Mouse (Mus musculus): ENCODE measurements around the gene Ggact. TPM values are rescaled to one million over a fixed set of nuclear protein-coding genes. Genes with fewer than 3 reads are reported as not detected.

Ggact gene
- polyA plus RNA-seq, 1 experiment from 2014 or later = 6.8 TPM

DNA sequence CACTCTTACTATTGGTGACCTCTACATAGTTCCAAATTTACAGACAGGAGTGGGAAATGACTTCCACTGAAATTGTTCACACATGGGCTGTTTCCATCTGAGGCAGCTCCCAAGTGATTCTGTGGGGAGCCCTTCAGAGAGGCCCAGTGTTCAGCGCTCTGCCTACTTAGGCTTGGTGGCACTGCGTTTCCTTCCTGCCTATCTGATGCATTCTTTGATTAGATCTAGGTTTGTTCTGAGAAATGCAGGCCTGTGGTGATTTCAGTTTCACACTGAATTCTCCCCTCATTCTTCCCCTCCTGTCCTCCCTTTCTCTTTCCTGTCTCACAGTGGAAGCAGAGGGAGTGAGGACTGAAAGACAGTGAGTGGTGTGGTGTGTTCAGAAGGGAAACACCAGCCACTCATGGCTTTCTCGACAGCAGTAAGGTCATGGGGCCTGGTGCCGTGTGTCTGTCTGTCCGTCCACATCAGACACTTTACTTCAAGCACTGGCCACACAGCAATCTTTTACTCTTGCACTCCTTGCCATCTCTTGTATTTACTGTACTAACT lies 61.0 kb downstream of the Ggact start:
- ATAC-seq (ENCODE audit: low FRiP score) = no peak
- 94% methylated on average over 5 of the region's 5 CpGs for WGBS

DNA sequence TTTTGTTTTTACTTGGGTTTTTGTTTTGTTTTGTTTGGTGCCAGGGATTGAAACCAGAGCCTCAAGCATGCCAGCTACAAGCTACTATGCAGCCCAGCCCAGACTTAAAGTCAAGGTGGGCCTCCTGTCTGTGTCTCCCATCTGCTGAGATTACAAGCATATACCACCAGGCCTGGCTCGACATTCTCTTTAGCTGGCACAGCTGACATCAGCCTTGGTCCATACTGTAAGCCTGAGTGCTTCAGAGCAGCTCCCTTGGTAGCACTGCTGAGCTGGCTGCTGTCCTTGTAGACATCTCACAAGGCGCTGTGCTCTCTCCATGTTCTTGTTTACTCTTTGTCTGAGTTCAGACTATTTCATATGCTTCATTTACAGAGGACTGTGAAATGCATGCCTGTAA lies 76.5 kb downstream of the Ggact start:
- 68% methylated on average over 2 of the region's 2 CpGs for WGBS
- no peak for ATAC-seq (ENCODE audit: low FRiP score)

More for the DNA sequence above, 61.0 kb downstream of the Ggact start:
- Histone ChIP-seq H3K27ac (no peak overlapping the region), H3K27me3 (no peaks in the 10 kb centered on the region), H3K9ac (no peak overlapping the region), H3K36me3 (no peaks in the 10 kb centered on the region), H3K4me3 (no peak overlapping the region), H3K9me3 (no peaks in the 10 kb centered on the region), H3K4me2 (no peak overlapping the region), H3K4me1 (replicated peaks) (no peaks in the 10 kb centered on the region)

DNA sequence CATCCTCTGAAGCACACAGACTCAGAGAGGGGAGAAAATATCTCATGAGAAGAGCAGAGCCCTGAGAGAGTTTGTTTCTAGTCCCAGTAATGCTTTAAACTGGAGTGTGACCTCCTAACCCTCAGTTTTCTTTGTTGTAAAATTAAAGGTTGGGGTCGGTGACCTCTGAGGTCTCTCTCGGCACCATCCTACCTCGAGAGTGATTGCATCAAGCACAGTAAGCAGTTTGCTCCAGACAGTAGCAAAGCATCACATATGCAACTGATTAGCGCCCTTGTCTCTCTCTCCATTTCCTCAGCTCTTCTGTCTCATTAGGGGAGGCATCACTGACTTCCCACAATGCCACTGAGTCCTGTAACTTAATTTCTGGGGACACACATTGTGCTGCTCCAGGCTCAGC lies 77.3 kb downstream of the Ggact start:
- no peaks in the 10 kb centered on the region for H3K36me3 ChIP-seq
- H3K27me3 ChIP-seq = no peaks in the 10 kb centered on the region
- 0 out of 2 replicates have a peak overlapping the region, but pooled peaks have one; percentile 19 for H3K9ac ChIP-seq
- WGBS = 35% methylated on average over 4 of the region's 4 CpGs
- H3K9me3 ChIP-seq = no peaks in the 10 kb centered on the region
- ATAC-seq (ENCODE audit: low FRiP score) = no peak; the same call in 1 of the 2 replicates
- H3K4me2 ChIP-seq = no peak overlapping the region
- peaks cover 11% of the 10 kb centered on the region for H3K4me1 ChIP-seq (replicated peaks)
- H3K4me3 ChIP-seq = no peak overlapping the region
- peak overlapping the region; percentile 44; the same call in 1 of the 2 replicates for H3K27ac ChIP-seq

More for the DNA sequence above, 76.5 kb downstream of the Ggact start:
- 0 out of 2 replicates have a peak overlapping the region, but pooled peaks have one; percentile 12 for H3K27ac ChIP-seq
- no peaks in the 10 kb centered on the region for H3K36me3 ChIP-seq
- no peaks in the 10 kb centered on the region for H3K9me3 ChIP-seq
- H3K27me3 ChIP-seq = no peaks in the 10 kb centered on the region
- H3K9ac ChIP-seq = no peak overlapping the region
- H3K4me2 ChIP-seq = no peak overlapping the region
- peaks cover 11% of the 10 kb centered on the region for H3K4me1 ChIP-seq (replicated peaks)
- no peak overlapping the region for H3K4me3 ChIP-seq

DNA sequence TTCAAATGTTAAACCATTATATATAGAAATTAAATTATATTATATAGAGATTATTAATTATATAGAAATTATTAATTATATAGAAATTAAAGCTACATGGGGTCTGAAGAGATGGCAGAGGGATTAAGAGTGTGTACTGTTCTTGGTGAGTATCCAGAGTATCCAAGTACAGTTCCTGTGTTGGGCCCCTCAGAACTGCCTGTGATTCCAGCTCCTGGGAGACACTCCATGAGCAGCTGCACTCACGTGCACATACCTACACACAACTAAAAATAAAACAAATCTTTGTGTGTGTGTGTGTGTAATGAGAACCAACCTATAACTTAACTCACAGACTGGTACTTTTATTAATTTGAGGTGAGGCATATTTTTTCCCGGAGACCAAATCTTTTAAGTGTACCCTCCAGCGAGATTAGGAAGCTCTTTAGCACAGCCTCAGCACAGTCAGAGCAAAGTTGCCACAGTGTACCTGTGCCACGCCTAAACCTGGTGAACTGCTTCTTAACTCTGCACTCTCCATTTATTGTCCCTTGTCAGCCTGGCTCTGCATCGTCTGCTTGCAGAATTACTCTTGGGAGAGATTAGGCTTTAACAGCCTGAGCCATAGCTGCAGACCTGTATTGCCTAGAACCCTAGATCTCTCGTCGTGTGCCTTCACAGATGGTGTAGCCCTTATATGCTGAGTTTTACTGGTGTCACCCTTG lies 77.9 kb downstream of the Ggact start:
- 62% methylated on average over 7 of the region's 7 CpGs for WGBS
- H3K4me1 ChIP-seq (replicated peaks) = peaks cover 11% of the 10 kb centered on the region
- peak overlapping the region; percentile 44; the same call in 1 of the 2 replicates for H3K27ac ChIP-seq
- H3K27me3 ChIP-seq = no peaks in the 10 kb centered on the region
- 0 out of 2 replicates have a peak overlapping the region, but pooled peaks have one; percentile 19 for H3K9ac ChIP-seq
- H3K9me3 ChIP-seq = no peaks in the 10 kb centered on the region
- ATAC-seq (ENCODE audit: low FRiP score) = no peak
- no peak overlapping the region for H3K4me2 ChIP-seq
- H3K4me3 ChIP-seq = no peak overlapping the region
- no peaks in the 10 kb centered on the region for H3K36me3 ChIP-seq

DNA sequence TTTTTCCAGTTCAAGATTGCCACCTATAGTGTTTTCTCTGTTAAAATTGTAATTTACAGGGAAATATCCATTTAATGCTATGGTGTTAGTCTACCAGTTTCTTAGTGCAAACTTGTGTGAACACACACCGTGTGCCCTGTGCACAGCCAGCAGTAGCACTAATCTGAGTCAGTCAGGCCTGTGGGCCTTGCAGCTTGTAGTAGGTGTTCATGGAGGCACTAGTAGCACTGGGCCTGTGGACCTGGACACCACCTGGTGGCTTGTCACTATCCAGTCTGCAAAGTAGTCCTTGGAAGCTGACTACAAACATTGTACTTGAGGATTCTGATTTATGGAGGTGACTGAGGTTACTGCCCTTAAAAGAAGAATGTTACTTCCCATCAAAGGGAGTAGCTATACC lies 78.8 kb downstream of the Ggact start:
- Histone ChIP-seq H3K27ac (no peak overlapping the region), H3K4me1 (replicated peaks) (peaks cover 11% of the 10 kb centered on the region), H3K9me3 (no peaks in the 10 kb centered on the region), H3K4me3 (no peak overlapping the region), H3K27me3 (no peaks in the 10 kb centered on the region), H3K4me2 (no peak overlapping the region), H3K36me3 (no peaks in the 10 kb centered on the region), H3K9ac (no peak overlapping the region)
- no peak for ATAC-seq (ENCODE audit: low FRiP score)
- 91% methylated on average over 1 of the region's 1 CpGs for WGBS

DNA sequence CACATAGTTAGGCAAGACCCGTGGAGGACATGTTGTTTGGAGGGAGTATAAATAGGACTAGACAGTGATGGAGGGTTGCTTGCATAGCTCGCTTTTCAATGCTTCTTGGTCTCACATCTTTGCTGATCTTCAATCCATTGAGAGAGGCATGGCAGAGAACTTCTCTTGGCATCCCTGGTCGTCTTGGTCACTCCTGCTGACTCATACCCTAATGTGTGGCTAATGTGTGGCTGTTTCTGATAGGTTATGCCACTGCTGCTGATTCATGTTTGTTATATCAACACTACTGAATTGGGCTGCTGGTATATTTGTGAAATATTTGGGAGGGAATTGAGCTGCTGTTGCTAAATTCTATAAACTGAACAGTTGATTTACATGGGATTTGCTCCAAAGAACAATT lies 79.9 kb downstream of the Ggact start:
- H3K36me3 ChIP-seq = no peaks in the 10 kb centered on the region
- 88% methylated on average over 3 of the region's 3 CpGs for WGBS
- ATAC-seq (ENCODE audit: low FRiP score) = no peak
- H3K27me3 ChIP-seq = no peaks in the 10 kb centered on the region
- H3K9ac ChIP-seq = no peak overlapping the region
- no peaks in the 10 kb centered on the region for H3K9me3 ChIP-seq
- H3K4me1 ChIP-seq (replicated peaks) = peaks cover 11% of the 10 kb centered on the region
- no peak overlapping the region for H3K4me2 ChIP-seq
- no peak overlapping the region for H3K27ac ChIP-seq
- no peak overlapping the region for H3K4me3 ChIP-seq

DNA sequence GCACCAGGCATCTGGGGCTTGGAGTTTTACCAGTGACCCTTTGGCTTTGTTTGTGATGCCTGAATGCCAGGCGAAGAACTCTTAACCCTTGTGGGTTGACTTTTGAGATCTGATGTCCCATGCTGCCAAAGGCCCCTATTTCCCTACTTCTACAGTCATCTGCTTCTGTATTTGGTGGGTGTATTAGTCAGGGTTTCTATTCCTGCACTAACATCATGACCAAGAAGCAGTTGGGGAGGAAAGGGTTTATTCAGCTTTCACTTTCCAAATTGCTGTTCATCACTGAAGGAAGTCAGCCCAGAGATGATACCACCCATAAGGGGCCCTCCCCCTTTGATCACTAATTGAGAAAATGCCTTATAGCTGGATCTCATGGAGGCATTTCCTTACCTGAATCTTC lies 83.1 kb downstream of the Ggact start:
- H3K9ac ChIP-seq = no peak overlapping the region
- no peak for ATAC-seq (ENCODE audit: low FRiP score)
- no peak overlapping the region for H3K4me2 ChIP-seq
- H3K27me3 ChIP-seq = no peaks in the 10 kb centered on the region
- H3K36me3 ChIP-seq = no peaks in the 10 kb centered on the region
- no peaks in the 10 kb centered on the region for H3K9me3 ChIP-seq
- H3K27ac ChIP-seq = no peak overlapping the region
- 93% methylated on average over 1 of the region's 1 CpGs for WGBS
- H3K4me1 ChIP-seq (replicated peaks) = no peaks in the 10 kb centered on the region
- H3K4me3 ChIP-seq = no peak overlapping the region

DNA sequence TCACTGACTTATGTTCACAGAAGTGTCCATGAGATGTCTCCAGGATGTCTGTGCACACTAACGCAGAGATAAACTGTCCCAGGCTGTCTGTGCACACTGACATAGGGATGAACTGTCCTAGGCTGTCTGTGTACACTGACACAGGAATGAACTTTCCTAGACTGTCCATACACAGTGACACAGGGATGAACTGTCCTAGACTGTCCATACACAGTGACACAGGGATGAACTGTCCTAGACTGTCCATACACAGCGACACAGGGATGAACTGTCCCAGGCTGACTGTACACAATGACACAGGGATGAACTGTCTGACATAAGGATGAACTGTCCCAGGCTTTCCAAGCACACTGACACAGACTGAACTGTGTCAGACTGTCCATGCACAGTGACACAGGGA lies 88.1 kb downstream of the Ggact start:
- Histone ChIP-seq H3K9me3 (no peaks in the 10 kb centered on the region), H3K27ac (no peak overlapping the region), H3K27me3 (no peaks in the 10 kb centered on the region), H3K4me2 (no peak overlapping the region), H3K36me3 (no peaks in the 10 kb centered on the region), H3K4me3 (no peak overlapping the region), H3K4me1 (replicated peaks) (0 out of 2 replicates have a peak, but pooled peaks cover 4% of the 10 kb centered on the region), H3K9ac (no peak overlapping the region)
- no peak for ATAC-seq (ENCODE audit: low FRiP score)
- 94% methylated on average over 2 of the region's 2 CpGs for WGBS

DNA sequence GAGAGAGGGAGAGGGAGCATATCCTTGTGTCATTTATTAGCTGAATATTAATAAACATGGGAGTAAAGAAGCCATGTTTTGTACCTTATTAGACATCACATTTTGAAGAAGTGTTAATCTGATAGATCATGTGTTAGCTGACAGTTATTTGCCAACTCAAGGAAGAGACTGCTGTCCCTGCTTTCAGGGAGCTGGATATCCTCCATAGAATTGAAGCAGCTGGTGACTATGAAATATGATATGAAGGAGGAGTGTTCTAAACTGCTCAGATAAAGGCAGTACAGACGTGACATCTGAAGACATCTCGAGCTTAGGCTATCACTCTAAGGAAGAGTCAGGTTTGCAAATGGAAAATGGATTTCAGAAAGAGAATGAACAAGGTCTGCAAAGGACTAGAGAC lies 89.8 kb downstream of the Ggact start:
- 75% methylated on average over 2 of the region's 2 CpGs for WGBS
- Histone ChIP-seq H3K36me3 (no peaks in the 10 kb centered on the region), H3K4me3 (no peak overlapping the region), H3K4me2 (no peak overlapping the region), H3K4me1 (replicated peaks) (0 out of 2 replicates have a peak, but pooled peaks cover 4% of the 10 kb centered on the region), H3K27me3 (no peaks in the 10 kb centered on the region), H3K9me3 (no peaks in the 10 kb centered on the region), H3K27ac (no peak overlapping the region), H3K9ac (no peak overlapping the region)
- ATAC-seq (ENCODE audit: low FRiP score) = no peak

DNA sequence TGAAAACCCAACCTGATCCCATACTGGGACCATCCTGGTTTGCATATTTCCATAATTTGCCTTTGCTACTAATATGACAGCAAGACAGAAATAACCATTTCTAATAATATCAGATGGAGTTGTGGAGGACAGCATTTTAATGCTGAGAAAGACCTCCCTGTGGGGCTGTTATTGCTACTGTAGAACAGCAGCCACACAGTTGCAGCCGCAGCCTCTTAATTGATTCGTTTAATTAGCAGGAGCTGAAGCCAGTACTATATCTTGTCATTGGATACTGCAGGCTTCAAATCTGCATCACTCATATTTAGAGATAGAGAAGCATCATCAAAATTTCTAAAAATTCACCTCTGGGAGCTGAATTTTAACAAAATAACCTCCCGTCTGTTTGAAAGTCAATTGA lies 92.6 kb downstream of the Ggact start:
- H3K36me3 ChIP-seq = no peaks in the 10 kb centered on the region
- no peaks in the 10 kb centered on the region for H3K9me3 ChIP-seq
- H3K27me3 ChIP-seq = no peaks in the 10 kb centered on the region
- H3K4me1 ChIP-seq (replicated peaks) = 0 out of 2 replicates have a peak, but pooled peaks cover 4% of the 10 kb centered on the region
- H3K4me3 ChIP-seq = no peak overlapping the region
- no peak overlapping the region for H3K4me2 ChIP-seq
- H3K9ac ChIP-seq = no peak overlapping the region
- no peak overlapping the region for H3K27ac ChIP-seq
- WGBS = 77% methylated on average over 3 of the region's 3 CpGs
- ATAC-seq (ENCODE audit: low FRiP score) = peak; percentile 78; the same call in 1 of the 2 replicates

DNA sequence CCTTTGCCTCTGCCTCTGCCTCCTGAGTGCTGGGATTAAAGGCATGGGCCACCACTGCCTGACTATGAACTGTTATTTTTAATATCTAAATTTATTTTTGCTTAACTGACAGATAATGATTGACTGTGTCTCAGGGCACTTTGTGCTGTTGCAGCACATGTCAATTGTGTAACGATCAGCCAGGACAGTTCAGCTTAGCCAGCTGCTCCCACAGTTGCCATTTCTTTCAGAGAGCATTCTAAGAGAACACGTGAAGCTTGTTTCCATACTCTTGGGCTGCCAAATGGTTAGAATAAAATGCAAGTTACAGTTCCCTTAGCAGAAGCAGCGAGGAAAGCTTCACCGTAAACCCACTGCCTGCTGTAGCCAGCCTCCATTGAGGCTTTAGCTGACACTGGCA lies 113.3 kb downstream of the Ggact start:
- H3K4me1 ChIP-seq (replicated peaks) = no peaks in the 10 kb centered on the region
- H3K9ac ChIP-seq = no peak overlapping the region
- H3K27ac ChIP-seq = no peak overlapping the region
- 76% methylated on average over 4 of the region's 4 CpGs for WGBS
- no peaks in the 10 kb centered on the region for H3K9me3 ChIP-seq
- H3K4me2 ChIP-seq = no peak overlapping the region
- H3K4me3 ChIP-seq = no peak overlapping the region
- H3K27me3 ChIP-seq = no peaks in the 10 kb centered on the region
- no peak for ATAC-seq (ENCODE audit: low FRiP score)
- no peaks in the 10 kb centered on the region for H3K36me3 ChIP-seq

DNA sequence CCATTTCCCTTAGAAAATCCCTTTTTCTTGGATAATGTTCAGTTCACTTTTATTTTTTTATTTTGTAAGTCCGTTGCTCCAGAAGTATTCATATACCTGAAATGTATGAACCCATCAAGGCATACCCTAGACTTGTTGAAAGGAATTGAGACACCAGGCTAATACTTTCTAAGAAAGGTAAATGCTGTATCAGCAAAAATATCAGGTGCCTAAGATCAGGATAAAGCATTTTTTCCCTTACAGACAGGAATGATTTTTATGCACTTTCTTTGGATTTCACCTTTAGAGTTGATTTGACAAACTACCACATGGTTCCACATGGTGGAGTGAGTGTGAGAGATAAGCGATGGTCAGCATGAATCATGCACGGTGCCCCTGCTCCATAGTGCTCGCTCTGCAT lies 120.2 kb downstream of the Ggact start:
- ATAC-seq (ENCODE audit: low FRiP score) = no peak
- Histone ChIP-seq H3K27me3 (no peaks in the 10 kb centered on the region), H3K4me2 (no peak overlapping the region), H3K36me3 (no peaks in the 10 kb centered on the region), H3K27ac (no peak overlapping the region), H3K9me3 (no peaks in the 10 kb centered on the region), H3K4me3 (no peak overlapping the region), H3K4me1 (replicated peaks) (no peaks in the 10 kb centered on the region), H3K9ac (no peak overlapping the region)
- WGBS = 93% methylated on average over 4 of the region's 4 CpGs

DNA sequence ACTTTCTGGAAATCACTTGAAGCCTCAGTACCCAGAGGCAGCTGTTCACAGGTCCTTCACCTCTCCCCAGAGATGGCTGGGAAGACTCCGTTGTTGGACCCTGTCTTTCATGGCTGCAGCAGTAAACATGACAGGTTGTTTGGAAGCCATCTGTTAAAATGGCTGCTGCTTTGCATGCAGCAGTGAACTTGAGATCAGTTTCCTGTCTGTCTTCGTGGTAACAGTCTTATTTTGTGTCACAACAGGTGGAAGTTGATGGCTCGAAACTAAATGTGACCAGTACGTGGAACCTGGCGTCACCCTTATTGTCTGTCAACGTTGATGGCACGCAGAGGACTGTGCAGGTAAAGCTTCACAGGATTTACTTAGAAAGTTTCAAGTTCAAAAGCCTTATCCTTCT lies 123.4 kb downstream of the Ggact start:
- no peaks in the 10 kb centered on the region for H3K36me3 ChIP-seq
- ATAC-seq (ENCODE audit: low FRiP score) = no peak
- WGBS = 80% methylated on average over 7 of the region's 7 CpGs
- no peaks in the 10 kb centered on the region for H3K4me1 ChIP-seq (replicated peaks)
- H3K4me2 ChIP-seq = no peak overlapping the region
- H3K9me3 ChIP-seq = no peaks in the 10 kb centered on the region
- no peak overlapping the region for H3K9ac ChIP-seq
- H3K4me3 ChIP-seq = no peak overlapping the region
- no peaks in the 10 kb centered on the region for H3K27me3 ChIP-seq
- H3K27ac ChIP-seq = no peak overlapping the region
